Mouse (Mus musculus) limb, embryonic 10.5 days (tissue): ENCODE results near the gene Adcy2. TPM values are rescaled to one million over a fixed set of nuclear protein-coding genes. Genes with fewer than 3 reads are reported as not detected.

Source experiments
- DNase-seq: peaks from one replicate; pipeline ENCODE4 v3.0.0-alpha.2; 2017; ENCODE audit warnings: low spot score
- H3K27ac ChIP-seq: fragments of 300-500 bp; sonication (generic); 2 replicates; pipeline ENCODE4 v1.5.1; 2016; ENCODE audit warnings: mild to moderate bottlenecking
- H3K27me3 ChIP-seq: fragments of 300-500 bp; sonication (generic); 2 replicates; pipeline ENCODE4 v1.6.1; 2016; ENCODE audit warnings: low read depth, mild to moderate bottlenecking; ENCODE audit not compliant: poor library complexity, severe bottlenecking
- H3K36me3 ChIP-seq: fragments of 300-500 bp; sonication (generic); 2 replicates; pipeline ENCODE4 v1.6.1; 2016; ENCODE audit warnings: mild to moderate bottlenecking, moderate library complexity
- H3K4me1 ChIP-seq: fragments of 300-500 bp; sonication (generic); 2 replicates; pipeline ENCODE4 v1.6.1; 2016
- H3K4me3 ChIP-seq: fragments of 300-500 bp; sonication (generic); 2 replicates; pipeline ENCODE4 v1.5.1; 2016; ENCODE audit warnings: mild to moderate bottlenecking, moderate library complexity
- H3K9me3 ChIP-seq: fragments of 300-500 bp; sonication (generic); replicated peaks from 2 replicates; pipeline ENCODE4 v1.6.1; 2016; ENCODE audit warnings: mild to moderate bottlenecking
- WGBS: fragments of 180-500 bp; shearing (Covaris S2); methylation state at CpG from one replicate; pipeline ENCODE4 v1.1.7; 2016; 5-methylcytosine and 5-hydroxymethylcytosine counted together
- polyA plus RNA-seq: library from polyadenylated mRNA; unstranded; fragments of >200 nt; fragmentation: Nextera tagmentation; extraction: Ambion mirVana; gene quantifications from 2 replicates; pipeline ENCODE4 v1.2.1, GENCODE M21; 2016

Adcy2 gene
- 0.39 and 1.2 TPM in 2 replicates for polyA plus RNA-seq

- peaks cover 26% of the 10 kb centered on the region for H3K4me1 ChIP-seq
- H3K27ac ChIP-seq: peak within 1 kb of the TSS; percentile 82
- H3K27me3 ChIP-seq: peaks cover 48% of the 10 kb centered on the region
Measured at GRCm38 (mm10) chr13:68998918-68999801, at the start of gene Adcy2. Gene Adcy2, minus strand, starts transcription at chr13:68999541.

GRCm38 (mm10) chr13:69036991-69037597, 37.8 kb upstream of the Adcy2 start:
- Histone ChIP-seq H3K9me3 (no peaks in the 10 kb centered on the region), H3K36me3 (no peaks in the 10 kb centered on the region), H3K4me1 (no peaks in the 10 kb centered on the region), H3K27me3 (no peaks in the 10 kb centered on the region), H3K4me3 (no peak overlapping the region), H3K27ac (no peak overlapping the region)
- 90% methylated on average over 5 of the region's 5 CpGs for WGBS
- no peak for DNase-seq

More at GRCm38 (mm10) chr13:68998918-68999801, at the start of gene Adcy2:
- no peaks in the 10 kb centered on the region for H3K36me3 ChIP-seq
- DNase-seq: peak; percentile 71
- 3% methylated on average over 94 of the region's 106 CpGs for WGBS
- no peaks in the 10 kb centered on the region for H3K9me3 ChIP-seq
- peak within 1 kb of the TSS; percentile 72 for H3K4me3 ChIP-seq

GRCm38 (mm10) chr13:69034621-69035020, 35.3 kb upstream of the Adcy2 start:
- WGBS: 84% methylated on average over 1 of the region's 1 CpGs
- DNase-seq: no peak

GRCm38 (mm10) chr13:69033532-69033931, 34.2 kb upstream of the Adcy2 start:
- no peak overlapping the region for H3K4me3 ChIP-seq
- no peaks in the 10 kb centered on the region for H3K27me3 ChIP-seq
- 90% methylated on average over 7 of the region's 7 CpGs for WGBS
- H3K4me1 ChIP-seq: no peaks in the 10 kb centered on the region
- H3K27ac ChIP-seq: no peak overlapping the region
- DNase-seq: no peak
- H3K36me3 ChIP-seq: no peaks in the 10 kb centered on the region
- no peaks in the 10 kb centered on the region for H3K9me3 ChIP-seq

More at GRCm38 (mm10) chr13:69034621-69035020, 35.3 kb upstream of the Adcy2 start:
- H3K4me1 ChIP-seq: no peaks in the 10 kb centered on the region
- no peaks in the 10 kb centered on the region for H3K27me3 ChIP-seq
- H3K4me3 ChIP-seq: no peak overlapping the region
- H3K27ac ChIP-seq: no peak overlapping the region
- no peaks in the 10 kb centered on the region for H3K9me3 ChIP-seq
- H3K36me3 ChIP-seq: no peaks in the 10 kb centered on the region

GRCm38 (mm10) chr13:69029078-69029757, 29.9 kb upstream of the Adcy2 start:
- no peaks in the 10 kb centered on the region for H3K9me3 ChIP-seq
- WGBS: 84% methylated on average over 4 of the region's 4 CpGs
- H3K27me3 ChIP-seq: no peaks in the 10 kb centered on the region
- no peak for DNase-seq
- no peak overlapping the region for H3K27ac ChIP-seq
- no peaks in the 10 kb centered on the region; the same call in 1 of the 2 replicates for H3K4me1 ChIP-seq
- no peaks in the 10 kb centered on the region for H3K36me3 ChIP-seq
- no peak overlapping the region for H3K4me3 ChIP-seq

GRCm38 (mm10) chr13:69024964-69025363, 25.6 kb upstream of the Adcy2 start:
- Histone ChIP-seq H3K36me3 (no peaks in the 10 kb centered on the region), H3K4me1 (no peaks in the 10 kb centered on the region; the same call in 1 of the 2 replicates), H3K4me3 (no peak overlapping the region), H3K27ac (no peak overlapping the region), H3K9me3 (no peaks in the 10 kb centered on the region), H3K27me3 (no peaks in the 10 kb centered on the region)
- peak; percentile 37 for DNase-seq
- 34% methylated on average over 2 of the region's 2 CpGs for WGBS

GRCm38 (mm10) chr13:69023239-69023638, 23.9 kb upstream of the Adcy2 start:
- no peak overlapping the region for H3K27ac ChIP-seq
- DNase-seq: no peak

GRCm38 (mm10) chr13:69020574-69020973, 21.2 kb upstream of the Adcy2 start:
- no peaks in the 10 kb centered on the region for H3K9me3 ChIP-seq
- no peak overlapping the region for H3K4me3 ChIP-seq
- no peak overlapping the region for H3K27ac ChIP-seq
- H3K27me3 ChIP-seq: no peaks in the 10 kb centered on the region
- 73% methylated on average over 2 of the region's 2 CpGs for WGBS
- no peaks in the 10 kb centered on the region; the same call in 1 of the 2 replicates for H3K4me1 ChIP-seq
- no peak for DNase-seq
- no peaks in the 10 kb centered on the region for H3K36me3 ChIP-seq

More at GRCm38 (mm10) chr13:69023239-69023638, 23.9 kb upstream of the Adcy2 start:
- Histone ChIP-seq H3K36me3 (no peaks in the 10 kb centered on the region), H3K4me3 (no peak overlapping the region), H3K9me3 (no peaks in the 10 kb centered on the region), H3K27me3 (no peaks in the 10 kb centered on the region), H3K4me1 (no peaks in the 10 kb centered on the region; the same call in 1 of the 2 replicates)
- WGBS: 96% methylated on average over 2 of the region's 2 CpGs

- 79% methylated on average over 5 of the region's 5 CpGs for WGBS
- Histone ChIP-seq H3K27me3 (no peaks in the 10 kb centered on the region), H3K4me3 (no peak overlapping the region), H3K4me1 (no peaks in the 10 kb centered on the region), H3K36me3 (no peaks in the 10 kb centered on the region), H3K27ac (no peak overlapping the region), H3K9me3 (no peaks in the 10 kb centered on the region)
- DNase-seq: no peak
Measured at GRCm38 (mm10) chr13:69006915-69007314, 7.6 kb upstream of the Adcy2 start.

GRCm38 (mm10) chr13:69006091-69006490, 6.8 kb upstream of the Adcy2 start:
- peaks cover 5% of the 10 kb centered on the region for H3K27me3 ChIP-seq
- H3K4me1 ChIP-seq: no peaks in the 10 kb centered on the region
- DNase-seq: no peak
- H3K27ac ChIP-seq: no peak overlapping the region
- no peaks in the 10 kb centered on the region for H3K9me3 ChIP-seq
- 83% methylated on average over 4 of the region's 4 CpGs for WGBS
- no peak overlapping the region for H3K4me3 ChIP-seq
- H3K36me3 ChIP-seq: no peaks in the 10 kb centered on the region

GRCm38 (mm10) chr13:69004406-69004805, 5.1 kb upstream of the Adcy2 start:
- DNase-seq: no peak
- peaks cover 21% of the 10 kb centered on the region for H3K27me3 ChIP-seq
- whole genome bisulfite sequencing: 80% methylated on average over 4 of the region's 4 CpGs
- no peak overlapping the region for H3K27ac ChIP-seq
- H3K9me3 ChIP-seq: no peaks in the 10 kb centered on the region
- H3K36me3 ChIP-seq: no peaks in the 10 kb centered on the region
- H3K4me1 ChIP-seq: peaks cover 7% of the 10 kb centered on the region
- H3K4me3 ChIP-seq: no peak overlapping the region

- Histone ChIP-seq H3K27me3 (peaks cover 34% of the 10 kb centered on the region), H3K36me3 (no peaks in the 10 kb centered on the region), H3K9me3 (no peaks in the 10 kb centered on the region), H3K27ac (no peak overlapping the region), H3K4me1 (peaks cover 24% of the 10 kb centered on the region), H3K4me3 (no peak overlapping the region)
- 83% methylated on average over 5 of the region's 5 CpGs for WGBS
- DNase-seq: no peak
Measured at GRCm38 (mm10) chr13:69002631-69003030, 3.3 kb upstream of the Adcy2 start.
